Mouse (Mus musculus): ENCODE results near the gene Best2. TPM values are rescaled to one million over a fixed set of nuclear protein-coding genes. Genes with fewer than 3 reads are reported as not detected.

Best2 gene
- total RNA-seq, 2 experiments from 2014 or later = not detected

- DNase-seq (ENCODE audit: low spot score in 2 of 2) = no peak
These were observed 9.5 kb upstream of the Best2 start for GRCm38 (mm10) chr8:85023846-85024245.

- DNase-seq (ENCODE audit: low spot score in 2 of 2) = no peak
These were observed 7.3 kb upstream of the Best2 start for GRCm38 (mm10) chr8:85021514-85022055.

GRCm38 (mm10) chr8:85017209-85017608 is 2.9 kb upstream of the Best2 start:
- no peak for DNase-seq (ENCODE audit: low spot score in 2 of 2)

GRCm38 (mm10) chr8:85016724-85017123 is 2.4 kb upstream of the Best2 start:
- no peak for DNase-seq (ENCODE audit: low spot score in 2 of 2)

GRCm38 (mm10) chr8:85013230-85013840 is 996 bp downstream of the Best2 start:
- peak in 1 of 2 experiments; percentile 55 for DNase-seq (ENCODE audit: low spot score in 2 of 2)

GRCm38 (mm10) chr8:85011242-85011641 is 3.1 kb downstream of the Best2 start:
- no peak for DNase-seq (ENCODE audit: low spot score in 2 of 2)

GRCm38 (mm10) chr8:85007686-85008085 is 6.6 kb downstream of the Best2 start:
- DNase-seq (ENCODE audit: low spot score in 2 of 2) = peak in 1 of 2 experiments; percentile 31

GRCm38 (mm10) chr8:84997649-84998295 is 16.6 kb downstream of the Best2 start:
- DNase-seq (ENCODE audit: low spot score in 2 of 2) = peak; percentile 82 to 91

- DNase-seq (ENCODE audit: low spot score in 2 of 2) = no peak
These were observed 17.4 kb downstream of the Best2 start for GRCm38 (mm10) chr8:84996978-84997377.

GRCm38 (mm10) chr8:84995680-84996079 is 18.7 kb downstream of the Best2 start:
- peak in 1 of 2 experiments; percentile 68 for DNase-seq (ENCODE audit: low spot score in 2 of 2)

- no peak for DNase-seq (ENCODE audit: low spot score in 2 of 2)
These were observed 20.0 kb downstream of the Best2 start for GRCm38 (mm10) chr8:84994375-84994774.

- no peak for DNase-seq (ENCODE audit: low spot score in 2 of 2)
These were observed 23.5 kb downstream of the Best2 start for GRCm38 (mm10) chr8:84990836-84991235.

- peak; percentile 90 to 96 for DNase-seq (ENCODE audit: low spot score in 2 of 2)
These were observed 24.0 kb downstream of the Best2 start, which contains the start of gene Hook2 for GRCm38 (mm10) chr8:84990349-84990748. Hook2 (plus strand) TSS chr8:84990603.

- DNase-seq (ENCODE audit: low spot score in 2 of 2) = peak; percentile 84 to 93
These were observed 24.5 kb downstream of the Best2 start for GRCm38 (mm10) chr8:84989810-84990209.

- DNase-seq (ENCODE audit: low spot score in 2 of 2) = no peak
These were observed 25.0 kb downstream of the Best2 start for GRCm38 (mm10) chr8:84989311-84989731.

- DNase-seq (ENCODE audit: low spot score in 2 of 2) = no peak
These were observed 26.4 kb downstream of the Best2 start for GRCm38 (mm10) chr8:84987903-84988302.

GRCm38 (mm10) chr8:84987388-84987787 is 26.9 kb downstream of the Best2 start:
- DNase-seq (ENCODE audit: low spot score in 2 of 2) = no peak

- DNase-seq (ENCODE audit: low spot score in 2 of 2) = no peak
These were observed 27.9 kb downstream of the Best2 start for GRCm38 (mm10) chr8:84986379-84986945.

- DNase-seq (ENCODE audit: low spot score in 2 of 2) = peak; percentile 62 to 81
These were observed 28.5 kb downstream of the Best2 start for GRCm38 (mm10) chr8:84985684-84986378.

GRCm38 (mm10) chr8:84985049-84985683 is 29.2 kb downstream of the Best2 start:
- no peak for DNase-seq (ENCODE audit: low spot score in 2 of 2)

Measured in gastrocnemius, postnatal 4 days (tissue).